10 mouse cellular contexts compared by ENCODE assay signal in genomic region chr12:86189601-86190323, GRCm38 (mm10). TPM values are rescaled to one million over a fixed set of nuclear protein-coding genes. Genes with fewer than 3 reads are reported as not detected.
DNase-seq lines count a peak whose midpoint lies in the region; ATAC-seq and TF ChIP-seq lines count a peak whose summit lies in the region.
"Had no signal": no experiment of that assay in that cellular context is flagged by ENCODE, and none has a peak within 500 bp of the region (broad histone marks: within the 10 kb centered on the region; RNA-seq: fewer than 3 reads in every experiment).

No protein-coding gene starts in this region.

- H3K9ac ChIP-seq in ES-Bruce4 (ENCODE audit: low read depth, poor library complexity, severe bottlenecking), result no peak overlapping the region
- no peak overlapping the region for H3K9ac ChIP-seq in liver, embryonic 11.5 days (ENCODE audit: low read depth, low read length)
- no peak overlapping the region for H3K9ac ChIP-seq in hindbrain, embryonic 11.5 days (ENCODE audit: low read depth, low read length)
- H3K9ac ChIP-seq: embryonic facial prominence, embryonic 15.5 days had no signal

- DNase-seq in CD4-positive, CD25-positive, alpha-beta regulatory T cell, adult 2 months (ENCODE audit: low read depth, low spot score), result peak; percentile 11
- peak; percentile 71 for DNase-seq in kidney, postnatal 10 days
- no peak for DNase-seq in kidney, adult 11 months
- DNase-seq in liver, embryonic 11.5 days (ENCODE audit: low spot score), result no peak
- DNase-seq in cerebellum, adult 18-20 months, result no peak
- no peak for DNase-seq in hindbrain, embryonic 11.5 days (ENCODE audit: low spot score)

- peak overlapping the region; percentile 17; the same call in 1 of the 2 replicates for H3K4me3 ChIP-seq in ES-Bruce4 (ENCODE audit: low read depth, low read length)
- H3K4me3 ChIP-seq in liver, embryonic 11.5 days (ENCODE audit: low read depth, low read length), result no peak overlapping the region
- no peak overlapping the region for H3K4me3 ChIP-seq in hindbrain, embryonic 11.5 days (ENCODE audit: low read depth, low read length)
- H3K4me3 ChIP-seq: embryonic facial prominence, embryonic 15.5 days; megakaryocyte, embryonic 14.5 days had no signal

- TF ChIP-seq CTCF in ES-Bruce4 (IDR thresholded peaks at IDR 0.05; ENCODE audit: low read depth, low read length), result no peak

- WGBS in liver, embryonic 11.5 days, result 18% methylated on average over 19 of the region's 19 CpGs
- 29% methylated on average over 19 of the region's 19 CpGs for WGBS in hindbrain, embryonic 11.5 days

- ATAC-seq in CD4-positive, CD25-positive, alpha-beta regulatory T cell, adult 4 months, result no peak
- ATAC-seq in liver, embryonic 11.5 days (replicated peaks; ENCODE audit: low FRiP score), result no peak
- ATAC-seq in hindbrain, embryonic 11.5 days (ENCODE audit: low FRiP score), result no peak

- no peak overlapping the region for H3K27ac ChIP-seq in ES-Bruce4 (ENCODE audit: insufficient read depth, low read length)
- no peak overlapping the region for H3K27ac ChIP-seq in liver, embryonic 11.5 days (ENCODE audit: low read depth, low read length)
- no peak overlapping the region for H3K27ac ChIP-seq in hindbrain, embryonic 11.5 days (ENCODE audit: low read depth, low read length)
- H3K27ac ChIP-seq: embryonic facial prominence, embryonic 15.5 days had no signal

- H3K9me3 ChIP-seq in ES-Bruce4 (replicated peaks; ENCODE audit: control insufficient read depth, insufficient read depth, low read length, poor library complexity, severe bottlenecking), result no peaks in the 10 kb centered on the region
- H3K9me3 ChIP-seq in liver, embryonic 11.5 days (ENCODE audit: control insufficient read depth, low read length), result no peaks in the 10 kb centered on the region
- H3K9me3 ChIP-seq in hindbrain, embryonic 11.5 days (ENCODE audit: control insufficient read depth, low read length), result no peaks in the 10 kb centered on the region
- H3K9me3 ChIP-seq: embryonic facial prominence, embryonic 15.5 days had no signal

- no peak for TF ChIP-seq EP300 in ES-Bruce4 (IDR thresholded peaks at IDR 0.05; ENCODE audit: insufficient read depth, low read depth, low read length)

- no peak for TF ChIP-seq POLR2A in ES-Bruce4 (IDR thresholded peaks at IDR 0.05; ENCODE audit: insufficient read depth, low read length)

- H3K4me1 ChIP-seq in ES-Bruce4 (ENCODE audit: control insufficient read depth, insufficient read depth, low read length), result peaks cover 3% of the 10 kb centered on the region
- H3K4me1 ChIP-seq in liver, embryonic 11.5 days (replicated peaks; ENCODE audit: control insufficient read depth, insufficient read depth, low read length), result no peaks in the 10 kb centered on the region
- peaks cover 4% of the 10 kb centered on the region for H3K4me1 ChIP-seq in hindbrain, embryonic 11.5 days (replicated peaks; ENCODE audit: control insufficient read depth, insufficient read depth, low read length)
- H3K4me1 ChIP-seq: embryonic facial prominence, embryonic 15.5 days had no signal

- no peaks in the 10 kb centered on the region for H3K36me3 ChIP-seq in ES-Bruce4 (ENCODE audit: control insufficient read depth, insufficient read depth, low read length, poor library complexity, severe bottlenecking)
- H3K36me3 ChIP-seq in liver, embryonic 11.5 days (ENCODE audit: control insufficient read depth, insufficient read depth, low read length), result no peaks in the 10 kb centered on the region
- H3K36me3 ChIP-seq in hindbrain, embryonic 11.5 days (ENCODE audit: control insufficient read depth, insufficient read depth, low read length), result no peaks in the 10 kb centered on the region
- H3K36me3 ChIP-seq: embryonic facial prominence, embryonic 15.5 days had no signal

- no peaks in the 10 kb centered on the region for H3K27me3 ChIP-seq in ES-Bruce4 (ENCODE audit: control insufficient read depth, insufficient read depth, low read length, poor library complexity, severe bottlenecking)
- H3K27me3 ChIP-seq in liver, embryonic 11.5 days (replicated peaks; ENCODE audit: control insufficient read depth, insufficient read depth, low read length), result peaks cover 2% of the 10 kb centered on the region; the same call in 1 of the 2 replicates
- no peaks in the 10 kb centered on the region for H3K27me3 ChIP-seq in hindbrain, embryonic 11.5 days (ENCODE audit: control insufficient read depth, insufficient read depth, low read length)
- H3K27me3 ChIP-seq: embryonic facial prominence, embryonic 15.5 days had no signal

- H3K4me2 ChIP-seq in liver, embryonic 11.5 days, result peak overlapping the region; percentile 41
- H3K4me2 ChIP-seq in hindbrain, embryonic 11.5 days (replicated peaks; ENCODE audit: low read depth, low read length), result no peak overlapping the region
- H3K4me2 ChIP-seq: embryonic facial prominence, embryonic 15.5 days had no signal

RNA-seq across cellular contexts. Expression of gene Gpatch2l, which starts 51.9 kb away (rescaled TPM):
- 10 to 100 TPM; 22.5 to 35.4 TPM for polyA plus RNA-seq in CD4-positive, CD25-positive, alpha-beta regulatory T cell, adult 4 months (2017; shearing (Covaris generic))
- polyA plus RNA-seq in ES-Bruce4 (2011; ENCODE audit: insufficient read depth, insufficient read length, low read depth, missing spikeins), result 17.8 and 20.3 TPM in 2 replicates
- polyA plus RNA-seq in liver, embryonic 11.5 days (2014; fragmentation: Nextera tagmentation; extraction: Ambion mirVana), result 12.7 and 14.5 TPM in 2 replicates
- polyA plus RNA-seq in hindbrain, embryonic 11.5 days (2014; fragmentation: Nextera tagmentation; extraction: Ambion mirVana), result 17.4 and 18.8 TPM in 2 replicates

Comparison
In these comparisons a context has a peak if more than half of its experiments do, and no peak if none do; other contexts are left out.
1. DNase-seq: peak in CD4-positive, CD25-positive, alpha-beta regulatory T cell, adult 2 months (single experiment) and kidney, postnatal 10 days (single experiment); none in kidney, adult 11 months (single experiment), liver, embryonic 11.5 days (single experiment), cerebellum, adult 18-20 months (0 of 2) and hindbrain, embryonic 11.5 days (single experiment).